Mouse (Mus musculus): ENCODE results near the gene Rmnd5b. TPM values are rescaled to one million over a fixed set of nuclear protein-coding genes. Genes with fewer than 3 reads are reported as not detected.

Gene Rmnd5b
- polyA plus RNA-seq (2017; shearing (Covaris generic)), result 10 to 100 TPM; 82.8 to 87.2 TPM

GRCm38 (mm10) chr11:51635525-51636322 lies at the start of gene Rmnd5b:
TSS of gene Rmnd5b (minus strand) at chr11:51635896.

GRCm38 (mm10) chr11:51650691-51651515 lies 15.2 kb upstream of the Rmnd5b start, which contains the start of the genes N4bp3 and D930048N14Rik:
TSS of gene N4bp3 (minus strand) at chr11:51650842.
TSS of gene D930048N14Rik (plus strand) at chr11:51650954.

GRCm38 (mm10) chr11:51619409-51620060 lies 16.2 kb downstream of the Rmnd5b start, which contains the start of gene Nhp2:
TSS of gene Nhp2 (plus strand) at chr11:51619735.

GRCm38 (mm10) chr11:51606447-51607095 lies 29.1 kb downstream of the Rmnd5b start, which contains the start of gene Hnrnpab:
TSS of gene Hnrnpab (minus strand) at chr11:51606847.

GRCm38 (mm10) chr11:51584431-51585248 lies 51.1 kb downstream of the Rmnd5b start, which contains the start of gene Phykpl:
TSS of gene Phykpl (plus strand) at chr11:51584757.

Other genes starting within 250 kb of the Rmnd5b start
- gene Phykpl, start 51.1 kb downstream of the Rmnd5b start, polyA plus RNA-seq (2017; shearing (Covaris generic)), result 10 to 100 TPM; 19.8 to 26.6 TPM
- 100 to 1,000 TPM; 448 to 490 TPM for gene Hnrnpab, start 29.0 kb downstream of the Rmnd5b start, polyA plus RNA-seq (2017; shearing (Covaris generic))
- gene Nhp2, start 16.2 kb downstream of the Rmnd5b start, polyA plus RNA-seq (2017; shearing (Covaris generic)), result 10 to 100 TPM; 79.4 to 92.2 TPM
- gene N4bp3, start 14.9 kb upstream of the Rmnd5b start, polyA plus RNA-seq (2017; shearing (Covaris generic)), result 1 to 10 TPM; 7.7 to 8.7 TPM
- 1 to 10 TPM; 1.4 to 1.7 TPM for gene D930048N14Rik, start 15.1 kb upstream of the Rmnd5b start, polyA plus RNA-seq (2017; shearing (Covaris generic))
- 10 to 100 TPM; 18.8 to 21.1 TPM for gene 0610009B22Rik, start 53.0 kb upstream of the Rmnd5b start, polyA plus RNA-seq (2017; shearing (Covaris generic))
- gene Sec24a, start 127.7 kb upstream of the Rmnd5b start, polyA plus RNA-seq (2017; shearing (Covaris generic)), result 10 to 100 TPM; 25.3 to 31.5 TPM
- 100 to 1,000 TPM; 111 to 129 TPM for gene Sar1b, start 127.8 kb upstream of the Rmnd5b start, polyA plus RNA-seq (2017; shearing (Covaris generic))
- 1 to 10 TPM; 8.1 to 8.4 TPM for gene Jade2, start 221.8 kb upstream of the Rmnd5b start, polyA plus RNA-seq (2017; shearing (Covaris generic))

Measured in inflammation-experienced regulatory T-cells (primary cell).